Mouse (Mus musculus) limb, embryonic 11.5 days (tissue): ENCODE measurements at regions not wholly inside any gene's neighbourhood (a gene's known extent, or its start where the extent isn't known, plus 50 kb on each side); places are given as distances from the start of the nearest gene placed in this dataset.
"Not testable (repeated sequence)": the region's sequence is repeated elsewhere in the genome, so short reads cannot be mapped to it uniquely, and the experiment has no call there.

Source experiments
- ATAC-seq: fragments of 200-750 bp; cut with Nextera tagmentation; 2 replicates; pipeline ENCODE4 v1.8.0; 2017; ENCODE audit warnings: low read depth; ENCODE audit not compliant: insufficient number of reproducible peaks, low FRiP score, low TSS enrichment
- DNase-seq: peaks from one replicate; pipeline ENCODE4 v3.0.0-alpha.2; 2015; ENCODE audit warnings: low spot score
- H3K27ac ChIP-seq: fragments of 300-500 bp; sonication (generic); replicated peaks from 2 replicates; pipeline ENCODE4 v1.5.1; 2014; ENCODE audit warnings: low read depth, mild to moderate bottlenecking, low read length
- H3K27me3 ChIP-seq: fragments of 300-500 bp; sonication (generic); 2 replicates; pipeline ENCODE4 v1.6.1; 2014; ENCODE audit warnings: mild to moderate bottlenecking, low read length, mixed read lengths; ENCODE audit not compliant: control insufficient read depth, insufficient read depth
- H3K36me3 ChIP-seq: fragments of 300-500 bp; sonication (generic); 2 replicates; pipeline ENCODE4 v1.6.1; 2014; ENCODE audit warnings: mild to moderate bottlenecking, low read length, moderate library complexity, mixed read lengths; ENCODE audit not compliant: control insufficient read depth, insufficient read depth
- H3K4me1 ChIP-seq: fragments of 300-500 bp; sonication (generic); 2 replicates; pipeline ENCODE4 v1.6.1; 2014; ENCODE audit warnings: low read length, mixed read lengths; ENCODE audit not compliant: control insufficient read depth, insufficient read depth
- H3K4me2 ChIP-seq: fragments of 300-500 bp; sonication (generic); 2 replicates; pipeline ENCODE4 v1.6.1; 2014; ENCODE audit warnings: low read depth, mild to moderate bottlenecking, moderate library complexity; ENCODE audit not compliant: severe bottlenecking
- H3K4me3 ChIP-seq: fragments of 300-500 bp; sonication (generic); 2 replicates; pipeline ENCODE4 v1.5.1; 2014; ENCODE audit warnings: low read depth, low read length
- H3K9ac ChIP-seq: fragments of 300-500 bp; sonication (generic); 2 replicates; pipeline ENCODE4 v1.6.1; 2014; ENCODE audit warnings: mild to moderate bottlenecking, low read length
- H3K9me3 ChIP-seq: fragments of 300-500 bp; sonication (generic); 2 replicates; pipeline ENCODE4 v1.6.1; 2016; ENCODE audit warnings: low read length; ENCODE audit not compliant: control insufficient read depth
- WGBS: fragments of 180-500 bp; shearing (Covaris S2); extraction: QIAGEN DNeasy Blood & Tissue Kit; methylation state at CpG from one replicate; pipeline ENCODE4 v1.1.7; 2014; 5-methylcytosine and 5-hydroxymethylcytosine counted together

DNA sequence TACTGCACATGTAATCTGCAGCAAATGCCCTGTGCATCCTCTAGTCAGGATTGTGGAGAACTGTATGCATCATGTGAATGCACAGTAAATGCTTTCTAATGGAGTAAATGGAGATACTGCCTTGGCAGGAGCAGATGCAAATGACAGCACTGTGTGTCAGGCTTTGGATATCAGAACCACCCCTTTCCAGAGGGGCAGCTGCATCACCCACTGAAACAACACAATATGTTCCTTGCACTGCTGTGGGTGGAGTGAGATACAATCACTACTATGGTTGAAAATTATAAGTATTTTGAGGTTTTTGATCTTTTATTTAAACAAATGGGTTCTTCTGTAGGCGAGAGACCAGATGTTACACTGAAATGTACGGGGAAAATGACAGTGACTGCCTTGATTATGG lies 350.5 kb downstream of the Impad1 start:
- WGBS: 88% methylated on average over 2 of the region's 2 CpGs
- Histone ChIP-seq H3K9ac (no peak overlapping the region), H3K27me3 (no peaks in the 10 kb centered on the region), H3K27ac (no peak overlapping the region), H3K4me2 (no peak overlapping the region), H3K4me3 (no peak overlapping the region), H3K9me3 (no peaks in the 10 kb centered on the region), H3K36me3 (no peaks in the 10 kb centered on the region), H3K4me1 (no peaks in the 10 kb centered on the region)
- ATAC-seq: no peak
- no peak for DNase-seq

DNA sequence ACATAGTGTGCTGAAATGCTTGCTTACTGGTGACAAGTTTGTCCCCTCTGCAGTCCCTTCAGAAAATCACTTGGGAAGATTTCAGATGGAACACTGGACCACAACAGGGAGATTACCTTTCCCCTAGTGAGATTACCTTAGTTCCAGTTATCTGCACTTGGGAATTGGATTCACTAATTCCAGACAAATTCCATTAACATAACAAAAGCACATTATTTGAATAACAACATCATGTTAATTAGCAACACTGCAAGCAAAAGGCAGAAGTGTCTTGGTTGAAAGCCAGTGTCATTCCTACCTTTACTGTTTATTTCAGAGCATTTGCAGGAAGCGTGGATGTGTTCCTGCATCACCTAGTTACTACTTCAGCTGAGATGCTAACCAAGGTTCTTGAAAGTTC lies 355.6 kb downstream of the Impad1 start:
- H3K27ac ChIP-seq: no peak overlapping the region
- no peak overlapping the region for H3K4me3 ChIP-seq
- H3K27me3 ChIP-seq: no peaks in the 10 kb centered on the region
- H3K9ac ChIP-seq: no peak overlapping the region
- no peaks in the 10 kb centered on the region for H3K4me1 ChIP-seq
- 81% methylated on average over 1 of the region's 1 CpGs for WGBS
- H3K36me3 ChIP-seq: no peaks in the 10 kb centered on the region
- H3K9me3 ChIP-seq: no peaks in the 10 kb centered on the region
- H3K4me2 ChIP-seq: no peak overlapping the region
- no peak for DNase-seq
- ATAC-seq: no peak

DNA sequence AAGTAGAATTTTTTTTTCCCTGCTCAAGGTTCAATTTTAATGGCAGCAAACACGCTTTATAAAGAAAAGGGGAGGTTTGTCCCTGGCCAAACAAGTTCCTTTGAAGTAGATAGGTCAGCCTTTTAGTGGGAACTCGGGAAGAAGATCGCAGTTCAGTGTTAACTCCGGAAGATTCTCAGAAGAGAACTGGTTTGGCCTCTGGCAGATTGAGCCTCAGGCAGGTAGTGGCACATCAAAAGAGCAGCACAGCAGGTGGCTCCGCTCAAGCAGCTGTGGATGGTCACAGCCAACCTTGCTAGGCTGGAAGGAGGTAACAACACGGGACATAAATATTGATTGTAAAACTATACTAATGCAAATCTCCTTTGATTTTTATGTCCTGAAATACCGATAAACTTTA lies 347.2 kb upstream of the Sdr16c6 start:
- ATAC-seq, H3K36me3 ChIP-seq, H3K9ac ChIP-seq, DNase-seq, H3K27ac ChIP-seq, H3K4me2 ChIP-seq, H3K4me1 ChIP-seq, H3K4me3 ChIP-seq, H3K27me3 ChIP-seq, H3K9me3 ChIP-seq: not testable (repeated sequence)
- 16% methylated on average over 7 of the region's 7 CpGs for WGBS

DNA sequence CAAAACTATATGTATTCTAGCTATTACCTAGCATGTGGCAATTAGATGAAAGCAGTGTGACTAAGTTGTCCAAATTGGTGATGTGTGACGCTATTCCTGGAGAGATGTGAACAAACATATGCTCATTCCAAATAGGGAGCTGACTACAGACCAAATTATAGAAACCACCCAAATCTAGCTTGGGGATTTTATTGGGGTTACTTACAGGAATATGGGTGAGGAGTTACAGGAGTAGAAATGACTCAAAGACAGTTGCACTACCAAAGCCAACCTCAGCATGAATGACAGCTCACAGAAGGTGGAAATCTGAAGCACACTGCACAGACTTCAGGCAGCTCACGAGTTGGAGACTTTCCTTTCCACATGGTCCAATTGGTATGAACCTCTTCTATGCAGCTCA lies 326.5 kb upstream of the Sdr16c6 start:
- Histone ChIP-seq H3K9me3 (no peaks in the 10 kb centered on the region), H3K36me3 (no peaks in the 10 kb centered on the region), H3K27ac (no peak overlapping the region), H3K4me1 (no peaks in the 10 kb centered on the region), H3K4me2 (no peak overlapping the region), H3K27me3 (no peaks in the 10 kb centered on the region), H3K4me3 (no peak overlapping the region), H3K9ac (no peak overlapping the region)
- DNase-seq (no peak), ATAC-seq (no peak)
- 88% methylated on average over 2 of the region's 2 CpGs for WGBS

DNA sequence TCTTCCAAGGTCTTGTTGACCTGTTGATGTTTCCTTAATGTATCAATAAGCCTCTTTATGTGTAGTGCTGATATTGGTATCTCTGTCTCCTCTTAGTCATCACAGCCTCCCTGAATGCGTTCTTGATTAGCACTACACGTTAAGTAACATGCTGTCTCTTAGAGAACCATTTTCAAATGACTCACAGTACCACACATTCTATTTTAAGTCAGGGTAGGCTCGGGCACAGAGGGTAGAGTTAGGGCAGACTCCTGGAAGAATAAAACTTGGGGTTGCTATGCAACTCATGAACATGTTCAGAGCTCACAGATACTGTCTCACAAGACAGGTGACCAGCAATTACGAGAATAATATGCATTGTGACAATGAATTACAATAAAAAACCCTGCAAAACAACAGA lies 320.1 kb upstream of the Sdr16c6 start:
- H3K4me1 ChIP-seq: no peaks in the 10 kb centered on the region

DNA sequence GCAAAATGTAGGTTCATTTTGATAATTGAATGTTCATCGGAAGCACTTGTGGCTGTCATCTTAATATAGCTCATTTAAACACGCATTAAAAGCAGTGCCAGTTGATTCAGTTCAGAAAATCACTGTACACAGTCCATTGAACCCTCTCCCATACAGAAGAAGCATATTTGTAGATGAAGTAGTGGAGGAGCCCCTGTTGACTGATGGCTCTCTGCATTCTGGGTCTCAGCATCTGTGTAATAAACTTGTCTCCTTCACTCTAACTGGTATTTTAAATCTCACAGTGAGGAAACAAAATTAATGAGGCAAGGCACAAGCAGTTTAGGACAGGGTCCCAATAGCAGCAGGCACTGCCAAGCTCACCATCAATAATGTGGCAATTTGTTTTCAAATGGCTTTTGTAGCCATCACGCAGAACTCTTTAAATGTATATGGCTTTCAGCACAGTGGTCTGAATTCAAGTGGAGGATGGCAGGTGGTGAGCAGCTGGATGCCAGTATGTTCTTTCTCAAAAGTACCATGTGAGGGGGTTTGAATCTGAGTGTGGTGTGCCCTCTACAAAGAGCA lies 302.8 kb upstream of the Sdr16c6 start:
- Histone ChIP-seq H3K4me3 (no peak overlapping the region), H3K27ac (no peak overlapping the region), H3K36me3 (no peaks in the 10 kb centered on the region), H3K4me1 (no peaks in the 10 kb centered on the region), H3K9me3 (no peaks in the 10 kb centered on the region), H3K27me3 (no peaks in the 10 kb centered on the region), H3K9ac (no peak overlapping the region), H3K4me2 (no peak overlapping the region)
- DNase-seq (no peak), ATAC-seq (no peak)
- WGBS: 87% methylated on average over 3 of the region's 3 CpGs

More for the DNA sequence above, 320.1 kb upstream of the Sdr16c6 start:
- Histone ChIP-seq H3K27me3 (no peaks in the 10 kb centered on the region), H3K9ac (no peak overlapping the region), H3K4me2 (no peak overlapping the region), H3K4me3 (no peak overlapping the region), H3K36me3 (no peaks in the 10 kb centered on the region), H3K27ac (no peak overlapping the region), H3K9me3 (no peaks in the 10 kb centered on the region)
- no peak for ATAC-seq
- no peak for DNase-seq
- 83% methylated on average over 4 of the region's 4 CpGs for WGBS

DNA sequence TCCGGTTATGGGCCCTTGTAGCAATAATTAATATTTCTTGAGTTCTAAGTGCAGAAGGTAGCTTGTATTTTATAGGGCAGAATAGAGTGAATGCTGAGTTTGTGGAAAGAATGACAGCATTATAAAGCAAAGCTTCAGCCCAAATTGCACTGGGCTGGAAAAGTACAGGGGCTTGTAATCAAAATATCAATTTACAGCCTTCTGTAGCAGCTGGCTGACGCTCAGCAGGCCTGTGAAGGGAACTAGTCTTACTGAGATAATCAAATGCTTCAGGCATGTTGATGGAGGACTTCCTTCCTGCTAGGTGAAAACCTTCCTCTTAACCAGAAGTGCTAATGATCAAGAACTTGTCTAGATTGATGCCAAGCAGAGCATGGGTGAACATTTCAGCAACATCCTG lies 257.9 kb upstream of the Sdr16c6 start:
- H3K27ac ChIP-seq: no peak overlapping the region
- H3K9me3 ChIP-seq: no peaks in the 10 kb centered on the region
- H3K36me3 ChIP-seq: no peaks in the 10 kb centered on the region
- WGBS: 47% methylated on average over 2 of the region's 2 CpGs
- DNase-seq (no peak), ATAC-seq (no peak)
- H3K27me3 ChIP-seq: no peaks in the 10 kb centered on the region
- H3K9ac ChIP-seq: no peak overlapping the region
- H3K4me1 ChIP-seq: no peaks in the 10 kb centered on the region
- no peak overlapping the region for H3K4me2 ChIP-seq
- no peak overlapping the region for H3K4me3 ChIP-seq

DNA sequence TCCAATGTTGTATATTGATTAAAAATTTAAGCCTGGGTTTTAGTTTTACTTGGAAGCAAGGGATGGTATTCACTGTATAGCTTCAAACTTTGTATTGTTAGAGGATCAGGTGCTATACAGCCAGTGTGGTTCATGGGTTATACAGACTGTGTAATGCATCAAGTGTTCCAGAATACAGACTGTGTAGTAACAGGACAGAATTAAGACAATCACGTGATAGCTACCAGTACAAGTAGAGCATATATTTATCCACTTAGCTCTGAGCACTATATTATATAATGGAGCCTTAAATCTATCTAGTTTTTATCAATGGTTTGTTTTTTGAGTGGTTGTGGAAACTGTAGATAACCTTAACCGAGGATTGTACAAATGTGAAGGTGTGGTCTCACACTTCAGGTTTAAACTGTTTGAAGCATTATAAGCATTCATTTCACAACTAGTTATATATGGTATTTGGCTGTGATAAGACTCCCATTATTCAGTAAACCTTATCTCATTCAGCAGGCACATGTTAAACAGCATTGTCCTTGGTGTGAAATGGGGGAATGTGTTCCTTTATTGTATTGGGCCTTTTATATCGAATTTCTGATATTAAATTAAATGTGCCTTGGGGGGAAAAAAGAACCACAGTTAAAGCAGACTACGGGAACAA lies 256.3 kb upstream of the Sdr16c6 start:
- H3K36me3 ChIP-seq: no peaks in the 10 kb centered on the region
- H3K4me1 ChIP-seq: no peaks in the 10 kb centered on the region
- no peaks in the 10 kb centered on the region for H3K27me3 ChIP-seq
- ATAC-seq (no peak), DNase-seq (no peak)
- H3K4me3 ChIP-seq: no peak overlapping the region
- no peak overlapping the region for H3K27ac ChIP-seq
- no peaks in the 10 kb centered on the region for H3K9me3 ChIP-seq
- no peak overlapping the region for H3K4me2 ChIP-seq
- WGBS: 84% methylated on average over 4 of the region's 4 CpGs
- no peak overlapping the region for H3K9ac ChIP-seq

DNA sequence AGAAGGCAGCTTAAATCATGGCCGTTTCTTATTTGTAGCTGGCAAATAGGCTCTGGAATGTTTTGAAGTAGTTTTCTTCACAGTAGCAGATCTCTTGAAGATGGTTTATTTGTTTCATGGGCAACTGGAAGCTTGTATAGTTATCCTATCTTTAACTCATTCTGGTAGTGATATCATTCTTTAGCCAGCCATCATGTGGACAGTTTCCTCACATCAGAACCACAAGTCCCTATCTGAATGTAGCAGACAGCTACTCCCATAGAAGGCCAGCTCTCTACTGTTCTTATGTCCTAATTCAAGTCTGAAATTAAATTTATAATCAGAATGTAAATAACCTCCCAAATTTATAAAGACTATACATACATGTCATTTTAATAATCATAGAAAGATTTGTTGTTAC lies 253.8 kb upstream of the Sdr16c6 start:
- ATAC-seq (no peak), DNase-seq (no peak)
- WGBS: 87% methylated on average over 1 of the region's 1 CpGs
- Histone ChIP-seq H3K4me3 (no peak overlapping the region), H3K27me3 (no peaks in the 10 kb centered on the region), H3K9ac (no peak overlapping the region), H3K4me2 (no peak overlapping the region), H3K4me1 (no peaks in the 10 kb centered on the region), H3K9me3 (no peaks in the 10 kb centered on the region), H3K27ac (no peak overlapping the region), H3K36me3 (no peaks in the 10 kb centered on the region)
